Mouse (Mus musculus): Measurements from ENCODE around the gene Zfp217.

GRCm38 (mm10) chr2:170188721-170189120 lies 40.8 kb upstream of the Zfp217 start:
- TF ChIP-seq TCF12 (IDR thresholded peaks at IDR 0.05; ENCODE audit: low read depth, low read length) (no peak), ZKSCAN1 (IDR thresholded peaks at IDR 0.05; ENCODE audit: borderline replicate concordance, low read depth, low read length) (no peak), BHLHE40 (IDR thresholded peaks at IDR 0.05; ENCODE audit: low read depth, low read length) (no peak), EP300 (IDR thresholded peaks at IDR 0.05; ENCODE audit: low read length) (no peak), CTCF (conservative IDR thresholded peaks at IDR 0.05 in 1 of 2, IDR thresholded peaks at IDR 0.05 in 1 of 2; ENCODE audit: low read depth in 2 of 2, low read length in 2 of 2) (no peak), SMC3 (IDR thresholded peaks at IDR 0.05; ENCODE audit: low read depth, low read length) (no peak), POLR2A (IDR thresholded peaks at IDR 0.05; ENCODE audit: low read depth, low read length) (no peak), ELF1 (IDR thresholded peaks at IDR 0.05; ENCODE audit: low read depth, low read length) (no peak), MAFK (IDR thresholded peaks at IDR 0.05; ENCODE audit: insufficient replicate concordance, low read length) (no peak), ZC3H11A (IDR thresholded peaks at IDR 0.05; ENCODE audit: low read depth, low read length) (no peak), MAX (IDR thresholded peaks at IDR 0.05; ENCODE audit: low read length) (no peak), USF1 (IDR thresholded peaks at IDR 0.05; ENCODE audit: low read depth, low read length) (no peak)

Measured in CH12.LX (cell line).